In genomic region chr11:36335147-36335546, GRCm38 (mm10) we compare ENCODE assay signal across 14 mouse cellular contexts.
"Had no signal": no experiment of that assay in that cellular context is flagged by ENCODE, and none has a peak within 500 bp of the region (broad histone marks: within the 10 kb centered on the region; RNA-seq: fewer than 3 reads in every experiment).

No protein-coding gene starts in this region.

- H3K27ac ChIP-seq: midbrain, embryonic 13.5 days; midbrain, embryonic 15.5 days; neural tube, embryonic 12.5 days; stomach, embryonic 15.5 days; stomach, postnatal 0 days had no signal

- H3K9ac ChIP-seq: lung, embryonic 14.5 days; midbrain, embryonic 13.5 days; midbrain, embryonic 15.5 days; neural tube, embryonic 12.5 days; stomach, embryonic 15.5 days had no signal

- H3K4me2 ChIP-seq: lung, embryonic 14.5 days; midbrain, embryonic 13.5 days; midbrain, embryonic 15.5 days; neural tube, embryonic 12.5 days; stomach, embryonic 15.5 days had no signal

- H3K27me3 ChIP-seq: megakaryocyte, embryonic 14.5 days; midbrain, embryonic 13.5 days; midbrain, embryonic 15.5 days; neural tube, embryonic 12.5 days; stomach, embryonic 15.5 days had no signal

- H3K4me1 ChIP-seq: megakaryocyte, embryonic 14.5 days; stomach, embryonic 15.5 days had no signal

- H3K4me3 ChIP-seq: megakaryocyte, embryonic 14.5 days; midbrain, embryonic 13.5 days; midbrain, embryonic 15.5 days; neural tube, embryonic 12.5 days; stomach, embryonic 15.5 days had no signal

- H3K9me3 ChIP-seq: midbrain, embryonic 13.5 days; midbrain, embryonic 15.5 days; neural tube, embryonic 12.5 days; stomach, embryonic 15.5 days had no signal

- ATAC-seq: midbrain, embryonic 13.5 days had no signal

- H3K36me3 ChIP-seq: midbrain, embryonic 13.5 days; midbrain, embryonic 15.5 days; neural tube, embryonic 12.5 days; stomach, embryonic 15.5 days had no signal

- DNase-seq: lung, adult 18-20 months; lung, embryonic 14.5 days; lung, postnatal 10 days; lung, postnatal 4 days; right cerebral cortex, postnatal 14 days; thymus, adult 18-20 months; thymus, postnatal 14 days; thymus, postnatal 36 days had no signal
